Mouse (Mus musculus): ENCODE measurements at regions not wholly inside any gene's neighbourhood (a gene's known extent, or its start where the extent isn't known, plus 50 kb on each side); places are given as distances from the start of the nearest gene placed in this dataset.

- peak overlapping the region; percentile 43 for H3K4me3 ChIP-seq (replicated peaks; ENCODE audit: low read length)
- peak overlapping the region; percentile 74 for H3K4me2 ChIP-seq (replicated peaks)
- peak overlapping the region; percentile 80 for H3K9ac ChIP-seq
- DNase-seq (ENCODE audit: low spot score): peak; percentile 57
- under 1% methylated on average over 58 of the region's 59 CpGs for WGBS
- H3K9me3 ChIP-seq (ENCODE audit: control insufficient read depth, low read length): no peaks in the 10 kb centered on the region
- peaks cover 5% of the 10 kb centered on the region; the same call in 1 of the 2 replicates for H3K4me1 ChIP-seq (replicated peaks; ENCODE audit: control insufficient read depth, insufficient read depth, low read length)
- H3K27me3 ChIP-seq (ENCODE audit: control insufficient read depth, insufficient read depth, low read length): no peaks in the 10 kb centered on the region
- H3K27ac ChIP-seq: peak overlapping the region; percentile 72
- H3K36me3 ChIP-seq (replicated peaks; ENCODE audit: control insufficient read depth, insufficient read depth): no peaks in the 10 kb centered on the region
- ATAC-seq (ENCODE audit: low FRiP score): peak; percentile 88
Observed at GRCm38 (mm10) chr7:71705426-71706050, 354.3 kb upstream of the Gm10295 start.

GRCm38 (mm10) chr7:71704661-71705240 lies 353.5 kb upstream of the Gm10295 start:
- no peak for DNase-seq (ENCODE audit: low spot score)
- no peaks in the 10 kb centered on the region for H3K27me3 ChIP-seq (ENCODE audit: control insufficient read depth, insufficient read depth, low read length)
- WGBS: 59% methylated on average over 4 of the region's 4 CpGs
- peak overlapping the region; percentile 43 for H3K4me3 ChIP-seq (replicated peaks; ENCODE audit: low read length)
- peak overlapping the region; percentile 72; the same call in 1 of the 2 replicates for H3K27ac ChIP-seq
- H3K9ac ChIP-seq: peak overlapping the region; percentile 80
- ATAC-seq (ENCODE audit: low FRiP score): no peak
- no peaks in the 10 kb centered on the region for H3K36me3 ChIP-seq (replicated peaks; ENCODE audit: control insufficient read depth, insufficient read depth)
- H3K9me3 ChIP-seq (ENCODE audit: control insufficient read depth, low read length): no peaks in the 10 kb centered on the region
- peak overlapping the region; percentile 74 for H3K4me2 ChIP-seq (replicated peaks)
- H3K4me1 ChIP-seq (replicated peaks; ENCODE audit: control insufficient read depth, insufficient read depth, low read length): peaks cover 5% of the 10 kb centered on the region; the same call in 1 of the 2 replicates

Measured in hindbrain, embryonic 14.5 days (tissue).